Mouse (Mus musculus) C2C12 (cell line): ENCODE data around the gene Cdh22.

ENCODE experiments used
- CTCF ChIP-seq: IDR thresholded peaks from one replicate; pipeline ENCODE4 v1.5.1; 2011; ENCODE audit not compliant: control insufficient read depth, insufficient read depth, insufficient read length
- MAX ChIP-seq: IDR thresholded peaks from one replicate; pipeline ENCODE4 v1.6.1; 2011; ENCODE audit warnings: mild to moderate bottlenecking, control low read depth
- MYOG ChIP-seq: IDR thresholded peaks from one replicate; pipeline ENCODE4 v1.6.1; 2011; ENCODE audit not compliant: control insufficient read depth, insufficient read length; ENCODE audit errors: extremely low read depth
- USF1 ChIP-seq: IDR thresholded peaks from one replicate; pipeline ENCODE4 v1.6.1; 2011; ENCODE audit warnings: low read depth, mild to moderate bottlenecking, control low read depth, moderate library complexity

- TF ChIP-seq CTCF (no peak), MYOG (no peak), MAX (no peak), USF1 (no peak)
These were observed 76.8 kb downstream of the Cdh22 start for GRCm38 (mm10) chr2:165157900-165158299.
